Mouse (Mus musculus) left cerebral cortex, adult 8-10 months (tissue): ENCODE data around the gene Prr18. TPM values are rescaled to one million over a fixed set of nuclear protein-coding genes. Genes with fewer than 3 reads are reported as not detected.
"Not testable (repeated sequence)": the region's sequence is repeated elsewhere in the genome, so short reads cannot be mapped to it uniquely, and the experiment has no call there.

ENCODE experiments used
- DNase-seq, 2 experiments: peaks; one replicate each; pipeline ENCODE4 v3.0.0; 2022; ENCODE audit warnings: low spot score in 2 of 2
- total RNA-seq, 4 experiments: library from RNA; stranded (reverse); gene quantifications; 2 replicates each; pipeline ENCODE4 v1.2.4; 2022

Gene Prr18
- 10 to 100 TPM; 26.4 to 28.5 (median 27.1) TPM for total RNA-seq

DNA sequence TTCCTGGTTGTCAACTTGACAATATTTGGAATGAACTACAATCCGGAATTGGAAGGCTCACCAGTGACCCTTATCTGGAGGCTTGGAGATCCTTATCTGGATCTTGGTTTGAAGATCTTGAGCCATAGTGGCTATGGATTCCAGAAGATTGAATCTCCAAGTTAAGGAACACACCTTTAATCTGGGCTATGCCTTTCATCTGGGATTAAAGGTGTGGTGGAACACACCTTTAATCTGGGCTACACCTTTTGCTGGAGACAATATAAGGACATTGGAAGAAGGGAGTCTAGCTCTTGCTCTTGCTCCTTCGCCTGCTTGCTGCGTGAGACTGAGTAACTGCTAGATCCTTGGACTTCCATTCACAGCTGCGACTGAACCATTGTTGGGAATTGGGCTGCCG is at the start of gene Prr18:
Gene Prr18, plus strand, starts transcription at position 301 of the 400 bp plus-strand sequence.
- not testable (repeated sequence) for DNase-seq

DNA sequence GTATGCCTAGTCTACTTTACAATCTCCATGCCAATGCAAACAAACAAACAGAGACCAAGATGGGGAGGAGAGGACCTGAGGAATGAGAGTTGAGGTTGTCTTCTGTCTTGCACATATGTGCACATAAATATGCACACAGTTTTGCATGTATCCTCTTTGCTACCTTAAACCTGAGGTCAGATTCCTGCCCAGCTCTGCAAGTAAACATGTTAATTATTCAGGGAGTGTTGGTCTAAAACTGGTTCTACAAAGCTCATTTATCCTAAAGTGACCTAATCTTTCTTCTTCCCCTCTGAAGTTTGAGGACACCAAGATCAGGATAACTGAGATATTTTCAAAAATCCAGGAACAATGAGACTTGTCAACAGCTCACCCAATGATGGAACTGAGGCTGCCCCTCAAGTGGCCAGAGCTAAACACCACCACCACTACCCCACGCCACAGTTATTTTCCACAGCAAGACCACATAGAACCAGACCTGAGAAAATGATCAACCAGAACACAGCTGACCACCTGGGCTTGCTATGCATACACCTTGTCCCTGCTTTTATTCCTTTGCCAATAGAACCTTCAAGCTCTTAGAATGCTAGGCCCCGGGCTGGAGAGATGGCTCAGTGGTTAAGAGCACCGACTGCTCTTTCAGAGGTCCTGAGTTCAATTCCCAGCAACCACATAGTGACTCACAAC is 47.1 kb upstream of the Prr18 start:
- no peak for DNase-seq

DNA sequence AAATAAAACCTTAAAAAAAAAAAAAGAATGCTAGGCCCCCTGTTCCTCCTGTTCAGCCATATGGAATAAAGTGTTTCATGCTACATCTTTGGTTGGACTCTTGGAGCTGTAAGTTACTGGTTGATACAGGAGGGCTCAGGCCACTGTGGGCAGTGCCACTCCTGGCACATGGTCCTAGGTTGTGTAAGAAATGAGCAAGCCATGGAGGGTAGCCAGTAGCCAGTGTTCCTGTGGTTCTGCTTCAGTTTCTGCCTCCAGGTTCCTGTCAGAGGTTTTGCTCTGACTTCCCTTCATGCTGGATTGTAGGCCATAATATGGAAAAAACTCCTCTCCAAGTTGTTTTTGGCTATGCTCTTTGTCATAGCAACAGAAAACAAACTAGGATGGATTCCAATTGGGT is 46.5 kb upstream of the Prr18 start:
- no peak for DNase-seq

DNA sequence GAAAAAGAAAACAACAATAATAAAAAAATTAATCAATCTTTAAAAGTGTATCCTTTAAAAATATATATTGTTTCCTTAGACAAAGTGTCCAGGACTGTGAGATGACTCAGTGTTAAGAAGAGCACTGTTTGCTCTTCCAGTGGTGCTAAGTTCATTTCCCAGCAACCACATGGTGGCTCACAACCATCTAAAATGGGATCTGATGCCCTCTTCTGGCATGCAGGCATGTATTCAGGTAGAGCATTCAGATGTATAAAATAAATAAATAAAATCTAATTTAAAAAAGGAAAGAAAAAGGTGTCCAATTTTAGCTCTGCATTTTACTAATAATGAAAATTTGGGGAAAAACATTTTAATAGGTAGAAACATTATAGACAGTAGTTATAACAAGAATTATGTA is 41.4 kb upstream of the Prr18 start:
- no peak for DNase-seq

DNA sequence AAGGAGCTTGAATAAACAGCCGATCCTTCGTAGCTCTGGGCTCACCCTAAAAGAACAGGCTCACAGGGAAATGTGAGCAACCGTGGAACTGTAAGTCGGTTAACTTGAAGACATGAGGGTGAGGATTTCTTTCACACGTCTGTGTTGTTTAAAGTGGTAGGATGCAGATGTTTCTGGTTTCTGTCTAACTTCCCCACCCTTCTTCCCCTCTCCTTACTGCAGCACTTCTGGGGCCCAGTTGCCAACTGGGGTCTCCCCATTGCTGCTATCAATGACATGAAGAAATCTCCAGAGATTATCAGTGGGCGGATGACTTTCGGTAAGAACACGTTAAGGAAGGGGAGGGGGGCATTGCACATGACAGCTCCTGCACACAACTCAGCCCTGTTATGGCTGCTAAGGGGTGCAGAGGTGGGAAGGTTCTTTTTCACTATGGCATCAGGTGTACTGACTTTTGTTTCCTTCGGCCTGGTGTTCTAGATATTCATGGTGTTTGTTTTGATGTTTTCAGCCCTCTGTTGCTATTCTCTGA is 40.9 kb upstream of the Prr18 start:
- no peak for DNase-seq

DNA sequence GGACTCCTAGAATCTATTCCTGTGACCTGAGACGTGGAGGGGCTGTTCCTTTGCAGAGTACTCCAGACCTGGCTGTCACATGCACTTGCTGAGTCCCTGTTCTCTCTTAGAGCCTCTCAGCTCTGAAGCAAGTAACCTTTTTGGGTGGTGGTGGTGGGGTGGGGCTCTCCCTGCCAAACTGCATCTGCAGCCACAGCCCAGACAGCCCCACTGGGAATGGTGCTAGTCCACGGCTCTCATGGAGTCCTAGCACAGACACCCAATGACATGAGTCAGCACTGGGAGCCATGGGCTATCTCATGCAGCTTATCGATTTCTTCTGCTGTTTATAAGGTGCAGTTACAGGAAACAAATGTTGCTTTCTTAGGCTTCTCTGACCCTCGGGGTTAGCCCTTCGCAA is 39.5 kb upstream of the Prr18 start:
- no peak for DNase-seq

DNA sequence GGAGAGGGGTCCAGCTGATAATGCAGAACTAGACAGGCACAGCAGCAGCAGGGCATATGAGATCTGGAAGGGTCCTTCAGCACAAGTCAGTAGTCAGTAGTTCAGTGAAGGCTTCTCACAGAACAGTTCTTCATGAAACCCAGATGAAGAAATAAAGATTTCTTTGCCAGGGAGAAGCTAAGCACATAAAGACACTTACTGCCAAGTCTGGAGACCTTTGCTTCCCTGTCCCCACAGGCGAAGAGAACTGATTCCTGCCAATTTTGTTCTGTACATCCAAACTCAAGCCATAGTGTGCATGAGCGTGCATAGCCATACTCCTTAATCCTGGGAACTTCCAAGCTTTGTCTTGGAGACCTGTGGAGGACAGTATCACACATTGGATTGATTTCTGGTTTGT is 39.0 kb upstream of the Prr18 start:
- DNase-seq = no peak

DNA sequence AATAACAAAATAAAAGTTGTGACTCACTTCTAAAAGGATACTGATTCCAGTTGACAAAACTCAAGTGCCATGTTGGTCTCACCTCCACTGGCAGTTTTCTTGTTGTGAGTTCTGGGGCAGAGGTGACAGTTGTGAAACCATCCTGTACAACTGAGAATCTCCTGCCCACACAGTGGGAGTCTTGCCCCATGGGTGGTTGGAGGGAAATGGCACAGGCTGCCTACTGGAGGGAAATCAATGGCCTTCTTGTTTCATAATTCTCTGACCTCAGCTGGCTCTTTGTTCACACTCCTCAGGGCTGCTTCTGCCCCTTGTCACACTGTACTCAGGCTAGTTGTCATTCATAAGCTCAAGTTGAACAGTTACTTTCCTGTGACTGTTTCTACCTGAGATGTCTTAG is 37.7 kb upstream of the Prr18 start:
- peak in 1 of 2 experiments; percentile 32 for DNase-seq

DNA sequence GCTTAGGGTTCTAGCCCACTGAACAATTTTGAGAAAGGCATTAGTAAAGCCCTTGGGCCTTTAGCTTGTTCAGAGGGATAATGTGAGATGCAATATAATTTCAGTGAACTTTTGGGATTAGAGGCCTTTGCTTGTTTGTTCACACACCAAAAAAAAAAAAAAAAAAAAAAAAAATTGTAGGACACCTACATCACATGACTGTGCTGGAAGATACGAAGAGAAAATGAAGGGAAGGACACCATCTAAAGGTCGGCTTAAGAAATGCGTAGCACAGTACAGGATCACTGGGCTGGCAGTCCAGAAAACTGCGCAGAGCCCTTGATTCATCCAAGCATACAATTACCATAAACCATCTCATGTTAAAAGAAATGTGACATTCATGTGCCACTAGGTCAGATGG is 35.7 kb upstream of the Prr18 start:
- DNase-seq = no peak

DNA sequence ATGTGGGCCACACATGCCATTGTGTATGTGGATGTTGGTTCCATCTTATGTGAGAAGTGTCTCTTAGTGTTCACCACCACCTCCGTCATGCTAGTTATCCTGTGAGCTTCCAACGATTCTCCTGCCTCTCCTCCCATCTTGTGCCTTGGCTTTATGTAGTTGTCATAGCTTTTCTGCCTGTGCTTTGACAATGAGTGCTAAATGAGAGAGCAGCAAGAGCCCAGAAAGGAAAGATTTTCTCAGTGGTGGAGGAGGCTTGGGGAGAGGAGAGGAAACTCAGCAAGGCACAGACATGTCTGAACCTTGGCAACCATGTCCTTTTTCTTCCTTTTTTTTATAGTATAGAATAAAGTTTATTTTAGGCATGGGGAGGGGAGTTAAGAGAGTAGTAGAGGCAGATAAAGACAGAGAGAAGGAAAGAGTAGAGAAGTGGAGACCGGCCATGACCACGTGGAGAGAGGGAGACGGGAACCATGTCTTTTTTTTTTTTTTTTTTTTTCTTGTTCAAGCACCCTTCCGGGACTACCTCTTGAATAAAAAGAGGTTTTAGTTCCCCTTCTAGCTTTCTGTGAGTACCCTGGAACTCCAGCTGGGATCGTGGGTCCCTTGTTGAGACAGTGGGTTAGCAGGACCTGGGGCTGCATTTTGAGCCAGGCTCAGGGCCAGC is 34.4 kb upstream of the Prr18 start:
- DNase-seq = no peak

DNA sequence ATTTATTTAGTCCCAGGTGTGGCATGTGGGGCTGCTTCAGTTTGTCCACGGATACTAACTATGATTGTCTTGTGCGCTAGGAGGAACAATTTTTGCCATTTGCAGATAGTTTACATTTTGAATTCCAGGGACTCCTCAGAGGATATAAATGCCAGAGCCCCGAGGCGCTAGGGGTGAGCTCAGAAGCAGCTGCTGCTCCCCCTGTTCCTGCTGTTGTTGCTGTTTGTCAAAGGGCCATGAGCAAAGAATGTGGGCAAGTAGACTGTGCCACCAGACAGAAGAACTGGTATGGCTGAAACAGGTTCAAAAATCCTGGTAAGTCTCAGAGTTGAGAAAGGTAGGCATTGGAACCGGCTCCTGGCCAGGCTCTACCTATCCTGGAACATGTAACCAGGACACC is 33.6 kb upstream of the Prr18 start:
- no peak for DNase-seq

DNA sequence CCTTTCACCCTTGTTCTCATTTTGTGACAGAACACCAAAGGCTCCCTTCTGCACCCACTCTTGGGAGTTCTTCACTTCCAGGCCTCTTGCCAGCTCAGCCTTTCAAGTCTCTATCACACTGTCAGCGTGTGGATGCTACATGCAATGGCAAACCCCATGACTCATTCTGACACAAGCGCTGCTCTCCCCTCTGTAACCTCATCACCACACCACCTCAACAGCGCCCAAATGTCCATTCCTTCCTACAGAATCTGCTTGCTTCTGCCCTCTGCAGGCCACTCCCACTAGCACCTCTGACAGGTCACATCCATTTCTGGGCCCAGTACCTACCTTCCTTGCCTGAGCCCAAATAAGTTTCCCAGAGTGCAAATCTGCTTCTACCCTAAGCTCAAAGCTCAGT is 31.5 kb upstream of the Prr18 start:
- no peak for DNase-seq

DNA sequence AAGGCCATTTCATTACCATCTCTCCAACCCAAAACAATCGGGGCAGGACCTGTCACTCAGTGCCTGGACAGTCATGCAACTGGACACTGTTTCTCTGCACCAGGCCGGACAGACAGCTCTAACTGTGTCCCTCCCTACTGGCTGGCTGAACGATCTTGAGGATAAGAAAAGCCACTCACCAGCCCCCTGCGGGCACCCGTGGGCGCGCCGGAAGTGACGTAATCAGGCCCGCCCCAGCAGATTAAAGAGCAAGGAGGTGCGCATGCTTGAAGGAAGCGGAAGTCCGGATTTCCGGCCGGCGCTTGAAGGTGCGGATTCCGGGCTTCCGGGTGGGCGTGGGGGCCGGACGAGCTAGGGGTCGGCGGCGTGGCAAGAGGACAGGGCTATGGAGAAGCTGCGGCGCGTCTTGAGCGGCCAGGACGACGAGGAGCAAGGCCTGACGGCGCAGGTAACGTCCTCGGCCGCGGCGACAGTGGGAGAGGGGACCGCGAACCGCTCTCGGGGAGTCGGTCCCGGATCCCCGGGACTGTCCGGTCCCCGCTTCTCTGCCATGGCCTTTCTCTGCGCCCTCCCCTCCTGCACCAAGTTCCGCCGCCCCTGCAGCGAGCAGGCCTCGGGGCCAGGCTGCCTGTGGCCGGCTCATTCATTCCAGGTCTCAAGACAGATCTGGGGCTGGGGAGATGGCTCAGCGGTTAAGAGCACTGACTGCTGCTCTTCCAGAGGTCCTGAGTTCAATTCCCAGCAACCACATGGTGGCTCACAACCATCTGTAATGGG is 26.2 kb upstream of the Prr18 start, which contains the start of gene Sft2d1:
Gene Sft2d1, plus strand, starts transcription at position 265 of the 777 bp plus-strand sequence.
- DNase-seq = peak; percentile 96 to 97

DNA sequence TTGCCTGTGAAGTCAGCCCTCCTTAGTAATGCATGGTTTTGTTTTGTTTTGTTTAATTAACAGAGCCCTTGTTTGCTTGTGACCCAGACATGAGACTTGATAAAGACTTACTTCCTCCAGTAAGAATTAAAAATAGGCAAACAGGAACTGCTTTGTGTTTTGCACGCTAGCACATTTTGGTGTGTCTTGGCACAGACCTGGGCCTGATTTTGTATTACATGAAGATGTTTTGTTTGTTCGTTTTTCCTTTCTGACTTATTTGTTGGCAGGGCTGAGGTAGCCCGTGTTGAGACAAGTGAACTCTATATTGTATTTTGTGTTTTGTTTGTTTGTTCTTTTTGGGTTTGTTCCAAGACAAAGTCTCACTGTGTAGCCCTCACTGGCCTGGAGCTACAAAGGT is 25.5 kb upstream of the Prr18 start:
- no peak for DNase-seq

DNA sequence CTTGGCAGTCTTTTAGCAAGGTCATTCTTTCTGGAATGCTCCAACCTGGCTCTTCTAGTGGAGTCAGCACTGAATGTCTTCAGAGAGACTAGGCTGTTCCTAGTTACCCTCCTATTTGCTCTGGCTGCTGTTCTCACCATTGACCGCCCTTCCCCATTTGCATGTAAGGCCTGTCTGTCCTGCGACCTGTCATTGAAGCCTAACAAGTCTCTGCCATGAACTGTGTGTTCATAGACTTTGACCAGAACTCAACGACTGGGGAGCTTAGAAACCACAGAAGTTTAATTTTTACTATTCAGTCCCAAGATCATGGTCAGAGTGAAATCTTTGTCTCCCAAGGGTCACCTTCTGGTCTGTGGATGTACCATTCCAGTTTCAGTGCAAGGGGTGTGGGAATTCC is 23.3 kb upstream of the Prr18 start:
- no peak for DNase-seq

DNA sequence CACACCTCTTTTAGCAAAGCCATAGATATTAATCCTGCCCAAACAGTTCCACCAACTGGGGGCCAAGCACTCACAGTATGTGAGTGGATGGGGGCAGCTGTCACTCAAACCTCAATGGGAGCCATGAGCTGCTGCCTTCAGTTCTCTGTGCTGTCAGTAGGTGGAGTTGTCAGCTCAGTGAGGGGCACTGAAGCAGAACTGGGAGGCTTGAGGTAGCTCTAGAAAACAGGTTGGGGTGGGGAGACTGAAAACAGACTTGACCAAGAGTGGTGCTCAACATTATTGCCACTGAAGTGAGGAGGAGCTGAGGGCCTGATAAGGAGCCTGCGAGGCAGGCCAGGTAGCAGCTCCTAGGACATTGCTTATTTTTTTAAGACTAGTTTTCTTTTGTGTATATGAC is 21.0 kb upstream of the Prr18 start:
- no peak for DNase-seq

DNA sequence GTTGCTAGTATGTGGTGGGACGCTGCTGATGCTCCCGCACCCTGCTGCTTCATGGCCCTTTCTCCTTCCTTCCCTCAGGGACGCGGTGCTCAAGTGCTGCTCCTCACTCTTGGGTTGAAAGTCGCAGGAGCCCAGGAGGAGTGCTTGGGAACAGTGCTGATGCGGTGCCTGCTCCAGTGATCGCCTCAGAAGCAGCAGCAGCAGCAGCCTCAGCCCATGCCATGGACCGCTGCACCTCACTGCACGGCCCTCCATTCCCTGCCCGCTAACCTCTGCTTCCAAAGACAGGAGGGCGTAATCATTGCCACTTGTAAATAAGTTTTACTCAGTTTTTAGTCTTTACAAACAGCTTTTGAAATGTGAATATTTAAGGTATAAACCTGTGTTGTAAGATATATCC is 10.4 kb upstream of the Prr18 start:
- DNase-seq = not testable (repeated sequence)

DNA sequence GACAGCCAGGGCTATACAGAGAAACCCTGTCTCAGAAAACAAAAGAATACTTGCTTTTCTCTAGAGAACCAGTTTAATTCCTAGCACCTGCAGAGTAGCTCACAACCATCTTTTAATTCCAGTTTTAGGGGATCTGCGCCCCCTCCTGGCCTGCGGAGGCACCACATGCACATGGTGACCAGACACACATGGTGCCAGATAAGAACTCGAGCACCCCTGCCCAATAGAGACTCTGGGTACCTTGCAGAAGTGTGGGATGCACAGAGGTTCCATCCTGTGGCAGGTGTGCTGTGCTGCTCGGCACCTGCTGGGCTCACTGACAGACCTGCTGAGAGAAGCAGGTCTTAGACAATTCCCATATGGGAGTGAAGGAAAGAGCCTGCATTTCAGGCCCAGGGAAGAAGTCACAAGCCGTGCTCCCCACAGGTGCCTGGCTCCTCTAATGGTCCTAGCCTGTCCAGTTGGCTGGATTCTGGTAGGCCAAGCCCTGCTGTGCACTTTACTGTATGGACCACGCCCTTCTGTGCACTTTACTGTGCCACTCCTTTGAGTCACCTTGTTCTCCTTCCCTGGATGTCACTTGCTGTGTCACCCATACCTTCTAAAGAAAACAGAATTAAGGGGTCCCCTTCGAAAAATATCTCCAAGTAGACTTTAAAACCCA is 8.6 kb upstream of the Prr18 start:
- no peak for DNase-seq

DNA sequence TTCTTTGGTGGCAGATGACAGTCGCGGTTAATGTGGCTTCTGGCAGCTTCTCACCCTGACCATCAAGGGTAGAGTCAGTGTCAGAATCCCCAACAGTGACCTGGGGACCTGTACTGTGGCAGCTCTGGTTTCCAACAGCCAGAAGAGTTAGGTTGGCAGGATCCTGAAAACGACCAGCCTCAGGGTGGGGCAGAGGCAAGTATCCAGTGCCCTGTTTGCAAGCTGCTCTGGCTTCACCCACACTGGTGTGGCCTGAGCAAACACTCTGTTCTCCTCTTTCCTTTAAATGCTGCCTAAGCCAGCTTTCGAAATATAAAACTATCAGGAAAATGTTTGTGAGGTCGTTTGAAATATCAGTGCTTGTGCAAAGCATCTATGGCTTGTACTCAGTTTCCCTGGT is 6.7 kb upstream of the Prr18 start:
- no peak for DNase-seq

DNA sequence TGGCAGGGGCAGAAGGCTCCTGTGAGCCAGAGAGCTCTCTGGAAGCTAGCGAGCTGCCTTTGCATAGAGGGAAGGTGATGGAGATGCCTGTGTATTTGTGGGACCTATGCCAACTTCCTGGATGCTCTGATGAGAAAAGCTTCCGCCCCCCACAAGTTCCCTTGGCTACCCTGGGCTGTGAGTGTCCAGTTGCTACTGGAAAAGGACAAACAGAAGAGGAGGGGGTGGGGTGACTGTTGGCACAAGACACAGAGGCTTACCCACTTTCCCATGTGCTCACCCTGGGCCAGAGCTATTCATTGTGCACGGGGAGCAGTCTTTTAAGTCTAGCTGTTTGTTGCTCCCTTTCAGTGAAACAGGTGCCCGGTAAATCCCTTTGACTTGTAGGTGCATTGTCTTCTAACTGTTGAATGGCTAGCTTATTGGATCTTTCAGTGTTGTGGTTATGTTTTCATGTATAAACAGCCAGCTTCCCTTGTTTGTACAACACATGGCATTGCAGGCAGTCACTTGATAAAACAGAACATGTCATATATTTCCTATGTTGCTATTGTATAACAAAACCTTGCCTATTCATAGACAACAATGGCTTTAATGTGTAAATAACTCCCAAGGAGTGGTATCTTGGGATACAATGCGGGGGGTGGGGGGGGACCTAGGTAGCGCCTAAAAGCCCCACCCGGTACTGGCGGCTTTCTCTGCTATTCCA is 2.6 kb downstream of the Prr18 start:
- DNase-seq = no peak
